Mouse (Mus musculus) thymus, postnatal 10 days (tissue): ENCODE measurements around the gene 4930544D05Rik.

Source experiments
- DNase-seq, 2 experiments: peaks; one replicate each; pipeline ENCODE4 v3.0.0; 2021; ENCODE audit warnings: low spot score in 2 of 2

Gene 4930544D05Rik

GRCm38 (mm10) chr11:70641241-70641640 lies 25.6 kb downstream of the 4930544D05Rik start:
- DNase-seq: no peak

GRCm38 (mm10) chr11:70643051-70643450 lies 27.4 kb downstream of the 4930544D05Rik start:
- DNase-seq: no peak

DNA sequence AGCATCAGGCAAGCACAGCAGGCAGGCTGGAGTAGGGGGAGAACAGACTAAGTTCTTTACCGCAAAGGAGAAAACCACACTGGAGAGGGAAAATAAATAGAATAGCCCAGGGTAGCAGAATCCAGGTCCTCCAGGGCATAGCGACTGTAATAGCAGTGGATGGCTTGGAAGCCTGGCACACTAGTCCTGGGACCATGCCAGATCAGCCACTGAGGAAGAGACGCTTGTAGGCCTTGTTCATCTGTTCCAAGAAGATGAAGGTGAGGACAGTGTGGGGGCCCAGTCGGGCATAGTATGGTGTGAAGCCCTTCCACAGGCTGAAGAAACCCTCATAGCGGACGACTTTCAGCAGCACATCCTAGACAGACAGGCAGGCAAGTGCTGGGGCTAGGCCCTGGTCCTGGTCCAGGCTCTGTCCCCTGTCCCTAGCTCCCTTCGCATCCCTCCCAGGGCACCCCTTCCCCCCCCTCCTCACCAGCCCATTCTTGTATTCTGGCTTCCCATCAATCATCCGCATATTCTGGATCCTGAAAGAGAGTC lies 29.0 kb downstream of the 4930544D05Rik start:
- DNase-seq: no peak

DNA sequence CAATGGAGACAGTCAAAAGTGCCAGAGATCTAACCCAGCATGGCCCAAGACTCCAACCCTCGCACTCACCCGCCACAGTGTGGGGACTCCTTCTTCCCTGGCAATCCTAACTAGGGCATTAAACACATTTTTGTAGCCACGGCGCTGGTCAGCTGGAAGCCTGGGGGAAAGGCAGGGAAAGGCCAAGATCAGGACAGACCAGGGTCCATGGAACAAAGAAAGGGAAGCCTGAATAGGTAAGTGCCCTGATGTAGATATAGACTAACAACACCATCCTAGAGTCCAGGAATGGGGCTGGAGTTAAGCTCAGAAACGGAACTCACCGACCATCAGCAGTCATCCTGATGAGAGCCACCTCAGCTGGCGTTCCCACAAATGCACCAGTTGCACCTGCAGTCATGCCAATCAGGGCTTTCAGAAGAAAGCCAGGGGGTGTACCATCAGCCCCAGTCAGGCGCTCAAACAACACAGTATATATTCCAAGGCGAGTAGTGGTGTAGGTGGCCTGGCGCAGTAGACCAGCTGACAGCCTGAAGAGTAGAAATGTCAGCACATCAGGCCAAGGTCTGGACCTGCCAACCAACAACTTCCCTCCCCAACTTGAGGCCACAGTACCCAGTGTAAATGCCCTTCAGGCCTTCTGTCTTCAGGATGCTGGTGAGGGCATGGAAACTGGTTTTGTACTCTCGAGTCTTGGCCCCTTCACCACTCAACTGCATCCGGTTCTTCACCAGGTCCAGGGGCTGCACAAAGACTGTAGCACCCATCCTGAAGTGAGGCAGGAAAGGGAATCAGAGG lies 30.0 kb downstream of the 4930544D05Rik start:
- no peak for DNase-seq

- DNase-seq: no peak
These were observed 30.6 kb downstream of the 4930544D05Rik start for GRCm38 (mm10) chr11:70646259-70646555.

DNA sequence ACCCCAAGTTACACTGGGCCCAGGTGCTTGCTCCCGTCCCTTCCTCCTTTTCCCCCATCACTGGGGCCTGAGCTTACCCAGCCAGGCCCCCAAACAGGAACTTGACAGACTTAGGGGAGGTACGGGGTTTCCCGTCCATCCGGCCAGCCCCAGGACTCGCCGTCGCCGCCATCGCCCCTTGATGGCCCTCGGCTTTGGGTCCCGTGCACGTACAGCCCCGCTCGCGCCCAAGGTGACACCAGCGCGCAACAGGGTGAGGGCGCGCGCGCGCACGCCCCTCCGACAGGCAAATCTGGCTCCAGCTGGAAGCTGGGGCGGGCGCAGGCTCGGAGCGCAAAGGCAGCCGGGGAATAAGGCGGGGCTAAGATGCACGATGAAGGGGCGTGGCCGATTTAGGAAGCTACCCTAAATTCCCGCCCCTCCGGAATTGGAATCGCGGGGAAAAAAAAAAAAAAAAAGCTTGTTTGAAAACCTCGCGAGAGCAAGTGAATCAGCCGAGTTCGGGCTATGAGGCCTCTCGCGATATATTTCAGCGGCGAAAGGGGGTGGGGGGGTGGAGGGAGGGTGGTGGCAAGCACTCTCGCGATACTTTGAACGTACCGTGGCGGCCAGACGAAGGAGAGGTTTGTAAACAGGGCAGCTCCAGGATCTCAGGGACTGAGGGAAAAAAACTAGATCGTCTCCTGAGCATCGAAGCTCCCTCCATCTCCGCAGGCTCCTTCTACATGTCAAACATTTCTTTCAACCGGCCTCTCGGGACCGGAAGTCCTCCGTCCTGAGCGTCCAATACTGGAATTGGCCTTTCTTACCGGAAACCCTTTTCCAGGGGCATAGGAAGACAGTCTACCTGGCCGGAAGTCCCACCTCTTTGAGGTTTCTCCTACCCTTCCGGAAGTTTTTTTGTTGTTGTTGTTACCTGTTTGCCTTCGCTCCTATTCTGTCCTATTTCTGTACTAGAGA lies 31.3 kb downstream of the 4930544D05Rik start, which contains the start of the genes Rnf167 and Slc25a11:
Gene Rnf167 (plus strand): TSS at position 545 of the 960 bp plus-strand sequence.
Gene Slc25a11 (minus strand): TSS at position 789 of the 960 bp plus-strand sequence.
- peak; percentile 97 to 98 for DNase-seq

DNA sequence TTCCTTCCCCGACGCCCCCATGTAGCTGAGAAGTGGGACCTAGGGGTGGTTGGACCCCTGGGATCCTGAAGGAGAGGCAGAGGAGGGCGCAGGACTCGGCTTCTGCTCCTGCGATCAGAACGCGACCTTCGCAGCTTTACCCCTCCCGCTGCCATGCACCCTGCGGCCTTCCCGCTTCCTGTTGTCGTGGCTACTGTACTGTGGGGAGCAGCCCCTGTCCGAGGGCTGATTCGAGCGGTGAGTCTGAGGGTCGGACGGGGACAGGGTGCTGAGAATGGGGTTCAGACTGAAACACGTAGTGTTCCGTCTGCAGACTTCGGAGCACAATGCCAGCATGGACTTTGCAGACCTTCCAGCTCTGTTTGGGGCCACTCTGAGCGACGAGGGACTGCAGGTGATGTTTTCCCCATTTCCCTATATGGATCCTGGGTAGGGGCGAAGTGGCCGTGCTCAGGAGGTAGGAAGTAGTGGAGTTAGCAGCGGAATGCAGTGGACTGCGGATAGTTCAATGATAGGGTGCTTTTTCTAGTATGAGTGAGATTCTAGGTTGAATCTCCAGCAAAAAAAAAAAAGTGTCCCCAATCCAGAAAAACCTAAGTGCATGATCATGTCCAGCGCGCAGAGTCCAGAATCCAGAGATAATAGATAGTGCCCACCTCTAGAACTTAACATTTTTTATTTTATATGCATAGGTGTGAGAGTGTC lies 32.2 kb downstream of the 4930544D05Rik start:
- peak; percentile 57 to 63 for DNase-seq

DNA sequence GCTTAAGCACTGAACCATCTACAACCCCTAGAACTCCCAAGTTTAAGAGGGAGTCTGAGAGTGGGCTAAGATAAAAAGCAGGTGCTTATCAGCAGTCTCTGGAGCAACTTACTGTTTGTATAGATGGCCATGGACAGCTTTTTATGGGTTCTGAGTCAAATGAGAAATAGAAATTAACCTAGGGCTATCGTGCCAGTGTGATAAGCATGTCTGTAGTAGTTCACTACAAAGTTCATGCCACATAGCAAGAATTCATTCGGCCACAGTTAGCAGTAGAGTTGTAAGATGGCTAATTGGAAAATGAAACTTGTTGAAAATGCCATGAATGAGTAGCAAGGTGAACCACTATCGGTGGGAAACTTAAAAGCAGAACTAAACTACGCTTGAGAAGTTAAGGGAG lies 32.9 kb downstream of the 4930544D05Rik start:
- no peak for DNase-seq

- DNase-seq: no peak
These were observed 33.6 kb downstream of the 4930544D05Rik start for GRCm38 (mm10) chr11:70649185-70649734.

DNA sequence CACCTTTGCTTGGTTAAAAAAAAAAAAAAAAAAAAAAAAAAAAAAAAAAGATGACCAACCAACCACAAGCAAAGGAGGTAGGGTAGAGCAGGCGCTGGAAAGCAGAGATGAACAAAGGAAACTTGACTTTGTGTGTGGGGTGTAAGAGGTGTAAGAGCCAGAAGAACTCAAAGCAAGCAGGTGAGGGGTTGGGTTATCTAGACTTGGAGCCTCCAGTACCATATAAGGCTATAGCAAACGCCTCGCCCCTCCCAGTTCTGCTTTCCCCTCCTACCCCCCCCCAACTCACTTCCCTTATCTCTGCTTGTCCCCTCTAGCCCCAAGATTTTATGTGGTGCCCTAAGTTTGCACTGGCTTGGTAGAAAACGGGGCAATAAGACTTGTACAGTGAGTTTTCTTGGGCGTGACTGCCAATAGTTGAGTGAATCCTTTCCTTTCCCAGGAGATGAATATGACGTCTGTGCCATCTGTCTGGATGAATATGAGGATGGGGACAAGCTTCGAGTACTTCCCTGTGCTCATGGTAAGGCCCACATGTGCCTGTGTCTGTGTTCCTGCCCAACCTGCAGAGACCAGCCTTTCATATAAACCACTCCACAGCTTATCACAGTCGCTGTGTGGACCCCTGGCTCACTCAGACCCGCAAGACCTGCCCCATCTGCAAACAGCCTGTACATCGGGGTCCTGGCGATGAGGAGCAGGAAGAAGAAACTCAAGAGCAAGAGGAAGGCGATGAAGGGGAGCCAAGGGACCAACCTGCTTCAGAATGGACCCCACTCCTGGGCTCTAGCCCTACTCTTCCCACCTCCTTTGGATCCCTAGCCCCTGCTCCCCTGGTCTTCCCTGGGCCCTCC lies 34.9 kb downstream of the 4930544D05Rik start:
- peak; percentile 45 for DNase-seq

DNA sequence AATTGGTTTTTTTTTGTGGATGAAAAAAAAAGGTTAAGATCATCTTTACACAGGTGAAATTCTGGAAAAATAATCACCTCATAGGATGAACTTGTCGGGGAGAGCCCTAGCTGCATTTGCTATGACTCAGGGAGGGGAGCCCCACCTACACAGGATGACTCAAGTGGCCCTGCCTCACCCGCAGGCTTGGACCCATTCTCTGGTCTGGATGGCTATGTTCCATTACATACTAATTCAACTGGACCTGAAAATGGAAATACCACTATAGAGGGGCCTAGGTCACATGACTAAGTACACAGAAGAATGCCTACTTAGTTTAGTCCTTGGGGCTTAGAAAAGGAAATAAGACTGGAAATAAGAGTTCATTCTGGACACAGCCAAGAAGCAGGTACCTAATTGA lies 35.7 kb downstream of the 4930544D05Rik start:
- DNase-seq: no peak

GRCm38 (mm10) chr11:70652029-70652883 lies 36.6 kb downstream of the 4930544D05Rik start:
- peak; percentile 63 to 64 for DNase-seq

DNA sequence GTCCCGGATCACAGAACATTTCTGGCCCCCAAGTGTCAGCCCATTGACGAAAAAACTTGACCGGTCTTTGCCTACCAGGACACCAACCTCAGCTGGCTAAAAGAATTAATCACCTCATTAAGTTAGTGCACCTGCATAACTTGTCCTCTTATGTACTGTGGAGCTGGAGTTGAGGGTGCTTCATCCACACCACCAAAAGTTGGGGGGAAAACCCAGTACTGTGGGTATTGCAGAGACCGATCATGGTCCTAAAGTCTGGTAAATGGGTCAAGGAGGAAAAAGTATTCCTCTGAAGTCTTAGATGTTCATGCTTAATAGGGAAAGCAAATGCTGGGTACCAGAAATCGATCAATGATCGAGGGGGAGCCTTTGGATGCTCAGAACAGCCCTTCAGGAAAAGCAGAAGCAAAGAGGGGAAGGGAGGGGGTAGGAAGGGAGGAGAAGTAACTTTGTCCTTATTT lies 37.3 kb downstream of the 4930544D05Rik start:
- DNase-seq: no peak

GRCm38 (mm10) chr11:70653345-70654197 lies 37.9 kb downstream of the 4930544D05Rik start:
- peak; percentile 74 to 78 for DNase-seq

- DNase-seq: peak; percentile 81 to 85
These were observed 38.7 kb downstream of the 4930544D05Rik start, which contains the start of gene Pfn1 for GRCm38 (mm10) chr11:70654198-70654922. Pfn1 (minus strand) TSS chr11:70654644.

- DNase-seq: peak; percentile 69 to 72
These were observed 39.4 kb downstream of the 4930544D05Rik start for GRCm38 (mm10) chr11:70654923-70655570.
